Mouse (Mus musculus) hindbrain, embryonic 13.5 days (tissue): ENCODE measurements around the gene Rer1. TPM values are rescaled to one million over a fixed set of nuclear protein-coding genes. Genes with fewer than 3 reads are reported as not detected.

Source experiments
- ATAC-seq: fragments of 200-750 bp; cut with Nextera tagmentation; 2 replicates; pipeline ENCODE4 v1.8.0; 2017; ENCODE audit warnings: moderate TSS enrichment; ENCODE audit not compliant: low FRiP score
- H3K27ac ChIP-seq: fragments of 300-500 bp; sonication (generic); 2 replicates; pipeline ENCODE4 v1.5.1; 2015; ENCODE audit warnings: inconsistent platforms, mild to moderate bottlenecking, moderate library complexity
- H3K27me3 ChIP-seq: fragments of 300-500 bp; sonication (generic); 2 replicates; pipeline ENCODE4 v1.6.1; 2015; ENCODE audit warnings: mild to moderate bottlenecking, inconsistent platforms
- H3K36me3 ChIP-seq: fragments of 300-500 bp; sonication (generic); 2 replicates; pipeline ENCODE4 v1.6.1; 2015; ENCODE audit warnings: mild to moderate bottlenecking, inconsistent platforms
- H3K4me1 ChIP-seq: fragments of 300-500 bp; sonication (generic); replicated peaks from 2 replicates; pipeline ENCODE4 v1.6.1; 2015; ENCODE audit warnings: inconsistent platforms
- H3K4me2 ChIP-seq: fragments of 300-500 bp; sonication (generic); 2 replicates; pipeline ENCODE4 v1.6.1; 2015; ENCODE audit warnings: inconsistent platforms, mild to moderate bottlenecking, moderate library complexity
- H3K4me3 ChIP-seq: fragments of 300-500 bp; sonication (generic); 2 replicates; pipeline ENCODE4 v1.5.1; 2015; ENCODE audit warnings: mild to moderate bottlenecking, inconsistent platforms
- H3K9ac ChIP-seq: fragments of 300-500 bp; sonication (generic); 2 replicates; pipeline ENCODE4 v1.6.1; 2015; ENCODE audit warnings: mild to moderate bottlenecking, inconsistent platforms
- H3K9me3 ChIP-seq: fragments of 300-500 bp; sonication (generic); 2 replicates; pipeline ENCODE4 v1.6.1; 2016; ENCODE audit warnings: inconsistent platforms
- WGBS: fragments of 180-500 bp; shearing (Covaris S2); methylation state at CpG from one replicate; pipeline ENCODE4 v1.1.7; 2015; 5-methylcytosine and 5-hydroxymethylcytosine counted together
- polyA plus RNA-seq: library from polyadenylated mRNA; unstranded; fragments of >200 nt; fragmentation: Nextera tagmentation; extraction: Ambion mirVana; gene quantifications from 2 replicates; pipeline ENCODE4 v1.2.1, GENCODE M21; 2015

Gene Rer1
- polyA plus RNA-seq, 1 experiment from 2014 or later, result 132 TPM

DNA sequence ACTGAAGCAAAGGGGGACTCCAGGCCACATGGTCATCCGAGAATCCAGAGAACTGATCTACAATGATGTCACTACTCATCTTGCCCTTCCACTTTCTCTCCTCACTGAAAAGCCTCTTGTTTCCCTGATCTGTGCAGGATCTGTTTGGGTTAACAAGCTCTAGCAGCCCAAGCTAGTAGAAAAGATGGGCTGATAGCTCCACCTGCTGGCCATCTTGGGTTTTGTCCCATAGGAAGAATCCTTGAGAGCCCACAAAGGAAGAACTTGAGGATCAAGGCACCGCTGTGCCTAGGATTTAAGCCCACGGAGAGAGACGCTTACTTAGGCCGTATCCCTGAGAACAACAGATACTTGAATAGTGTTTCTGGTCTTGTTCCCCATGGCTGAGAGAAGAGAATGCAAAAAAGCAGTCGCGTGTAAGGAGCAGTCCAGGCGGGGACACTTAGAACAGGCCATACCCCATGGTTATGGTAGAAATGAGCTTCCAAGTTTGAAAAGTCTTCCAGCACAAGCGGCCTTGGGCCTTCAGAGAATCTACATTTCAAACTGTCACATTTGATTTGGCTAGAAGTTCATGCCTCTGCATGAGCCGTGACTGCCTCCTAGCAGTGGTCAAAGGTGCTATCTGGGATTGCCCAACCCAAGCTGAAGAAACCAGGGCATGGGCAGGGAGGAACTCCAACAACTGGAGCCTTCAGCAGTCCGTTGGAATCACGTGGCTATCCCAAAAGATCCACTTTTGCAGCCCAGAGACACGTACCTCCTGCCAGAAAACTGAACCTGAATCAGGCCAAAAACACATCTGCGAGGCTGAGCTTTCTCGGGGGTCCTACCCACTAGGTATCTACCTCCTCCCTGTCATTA is 20.0 kb downstream of the Rer1 start:
- Histone ChIP-seq H3K27ac (peak overlapping the region; percentile 79), H3K9ac (peak overlapping the region; percentile 53), H3K4me3 (peak overlapping the region; percentile 66), H3K9me3 (no peaks in the 10 kb centered on the region), H3K27me3 (0 out of 2 replicates have a peak, but pooled peaks cover 3% of the 10 kb centered on the region), H3K36me3 (peaks cover 29% of the 10 kb centered on the region), H3K4me1 (peaks cover 27% of the 10 kb centered on the region), H3K4me2 (peak overlapping the region; percentile 80)
- WGBS, result 5% methylated on average over 15 of the region's 15 CpGs
- ATAC-seq, result peak; percentile 66

DNA sequence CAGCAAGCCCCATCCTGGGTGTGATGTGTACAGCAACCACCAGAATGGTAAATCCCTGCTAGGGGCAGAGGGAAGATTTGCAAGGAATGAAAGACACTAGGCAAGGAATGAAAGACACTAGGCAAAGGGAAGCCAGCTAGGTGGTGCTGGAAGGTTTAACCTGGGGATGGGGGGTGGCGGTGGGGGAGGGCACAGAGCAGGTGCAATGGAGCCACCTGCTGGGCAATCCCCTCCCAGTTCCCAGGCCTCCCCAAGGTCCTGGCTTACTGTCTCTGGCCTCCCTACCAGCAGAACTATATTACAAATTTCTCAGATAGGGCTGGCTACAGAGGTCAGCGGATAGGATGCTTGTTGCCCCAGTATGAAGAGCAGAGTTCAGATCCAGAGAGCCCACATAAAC is 21.7 kb downstream of the Rer1 start:
- 75% methylated on average over 2 of the region's 2 CpGs for WGBS
- no peak for ATAC-seq
- Histone ChIP-seq H3K4me2 (no peak overlapping the region), H3K27me3 (0 out of 2 replicates have a peak, but pooled peaks cover 8% of the 10 kb centered on the region), H3K4me1 (peaks cover 31% of the 10 kb centered on the region), H3K9ac (no peak overlapping the region), H3K36me3 (peaks cover 12% of the 10 kb centered on the region), H3K9me3 (no peaks in the 10 kb centered on the region), H3K27ac (no peak overlapping the region), H3K4me3 (no peak overlapping the region)

DNA sequence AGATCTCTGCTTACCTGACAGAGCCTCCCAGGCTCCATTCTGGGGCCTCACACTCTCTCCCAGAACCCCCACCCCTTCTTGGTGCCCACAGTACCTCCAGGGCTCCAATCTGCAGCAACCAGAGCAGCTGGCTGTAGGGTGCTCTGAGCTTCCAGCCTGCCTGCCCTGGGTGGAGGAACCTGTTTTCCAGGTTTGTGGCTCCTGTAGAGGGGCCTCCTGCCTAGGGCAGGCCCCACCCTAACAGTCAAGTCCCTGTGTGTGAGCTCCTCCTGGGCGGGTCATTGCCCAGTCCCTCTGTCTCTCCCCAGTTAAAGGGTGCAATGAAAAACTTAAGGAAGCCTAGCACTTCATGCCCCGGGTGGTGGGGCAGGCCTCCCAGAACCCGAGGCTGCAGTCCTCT is 22.3 kb downstream of the Rer1 start:
- Histone ChIP-seq H3K9me3 (no peaks in the 10 kb centered on the region), H3K36me3 (peaks cover 6% of the 10 kb centered on the region), H3K27me3 (0 out of 2 replicates have a peak, but pooled peaks cover 8% of the 10 kb centered on the region), H3K4me1 (peaks cover 36% of the 10 kb centered on the region), H3K4me2 (no peak overlapping the region), H3K27ac (no peak overlapping the region), H3K4me3 (no peak overlapping the region), H3K9ac (no peak overlapping the region)
- no peak for ATAC-seq
- WGBS, result 40% methylated on average over 3 of the region's 3 CpGs

DNA sequence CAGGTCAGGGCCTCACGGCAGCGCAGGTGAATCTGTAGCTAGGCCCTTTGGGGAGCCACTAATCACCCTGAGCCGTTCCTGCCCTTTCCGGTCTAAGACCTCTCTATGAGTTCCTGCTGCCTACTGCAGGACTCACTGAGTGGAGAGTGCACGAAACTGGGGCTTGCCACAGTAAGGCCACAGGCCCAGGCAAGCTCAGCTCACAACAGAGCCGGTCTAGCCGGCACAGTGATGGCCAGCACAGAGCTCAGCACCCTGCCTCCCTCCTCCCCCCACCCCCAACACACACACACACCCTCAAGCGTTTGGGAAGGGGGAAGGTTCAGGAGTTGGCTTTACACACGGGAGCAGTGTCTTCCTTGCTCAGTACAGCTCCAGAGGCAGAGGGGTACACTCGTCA is 27.9 kb downstream of the Rer1 start:
- no peaks in the 10 kb centered on the region for H3K9me3 ChIP-seq
- no peak overlapping the region for H3K27ac ChIP-seq
- no peaks in the 10 kb centered on the region for H3K36me3 ChIP-seq
- WGBS, result 40% methylated on average over 10 of the region's 10 CpGs
- H3K4me3 ChIP-seq, result no peak overlapping the region
- H3K4me1 ChIP-seq, result peaks cover 32% of the 10 kb centered on the region
- ATAC-seq, result no peak
- H3K9ac ChIP-seq, result no peak overlapping the region
- H3K4me2 ChIP-seq, result no peak overlapping the region
- H3K27me3 ChIP-seq, result 0 out of 2 replicates have a peak, but pooled peaks cover 11% of the 10 kb centered on the region

DNA sequence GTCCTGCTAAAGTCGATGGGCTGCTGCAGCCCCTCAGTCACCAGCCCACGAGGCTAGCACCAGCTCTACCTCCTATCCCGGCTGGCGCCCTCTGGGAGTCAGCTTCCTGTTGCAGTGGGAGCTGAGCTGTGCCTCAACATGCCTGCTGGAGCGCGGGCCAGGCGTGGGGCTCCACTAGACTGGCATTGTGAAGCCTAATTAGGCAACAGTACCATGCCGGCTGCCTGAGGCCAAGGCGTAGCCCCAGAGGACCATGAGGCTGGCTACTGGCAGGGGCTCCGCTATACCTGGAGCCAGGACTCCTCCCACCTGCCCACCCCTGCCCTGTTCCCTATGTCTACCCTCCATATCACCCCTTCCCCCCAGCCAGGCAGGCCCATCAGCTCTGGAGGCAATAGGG is 29.5 kb downstream of the Rer1 start, which contains the start of gene Plch2:
Plch2 (minus strand) TSS at position 61 of the 400 bp plus-strand sequence.
- H3K9me3 ChIP-seq, result no peaks in the 10 kb centered on the region
- H3K36me3 ChIP-seq, result no peaks in the 10 kb centered on the region
- H3K4me3 ChIP-seq, result no peak within 1 kb of the TSS
- WGBS, result 64% methylated on average over 10 of the region's 10 CpGs
- H3K4me1 ChIP-seq, result peaks cover 36% of the 10 kb centered on the region
- H3K27me3 ChIP-seq, result 0 out of 2 replicates have a peak, but pooled peaks cover 11% of the 10 kb centered on the region
- ATAC-seq, result no peak
- no peak within 1 kb of the TSS for H3K9ac ChIP-seq
- no peak within 1 kb of the TSS for H3K27ac ChIP-seq
- no peak within 1 kb of the TSS for H3K4me2 ChIP-seq

DNA sequence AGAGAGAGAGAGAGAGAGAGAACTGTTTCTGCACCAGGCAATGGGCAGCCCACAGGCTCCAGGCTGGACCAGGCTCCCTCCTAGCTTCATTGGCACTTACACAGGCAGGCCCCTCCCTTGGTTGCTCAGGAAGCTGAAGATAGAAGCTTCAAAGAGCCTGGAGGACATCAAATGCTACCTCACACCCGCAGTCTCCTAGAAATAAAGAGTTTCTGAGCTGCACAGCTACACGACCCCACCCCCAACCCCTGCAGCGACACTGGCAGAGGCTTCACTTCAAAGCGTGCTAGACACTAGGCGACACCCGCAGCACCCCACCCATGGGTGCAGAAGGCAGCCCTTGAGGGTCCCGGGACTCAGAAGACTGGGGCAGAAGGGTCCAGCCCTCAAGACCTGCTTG is 36.1 kb downstream of the Rer1 start:
- Histone ChIP-seq H3K4me2 (no peak overlapping the region), H3K9me3 (no peaks in the 10 kb centered on the region), H3K9ac (no peak overlapping the region), H3K27ac (no peak overlapping the region), H3K4me1 (0 out of 2 replicates have a peak, but pooled peaks cover 8% of the 10 kb centered on the region), H3K36me3 (no peaks in the 10 kb centered on the region), H3K4me3 (no peak overlapping the region), H3K27me3 (peaks cover 22% of the 10 kb centered on the region)
- ATAC-seq, result no peak
- WGBS, result 81% methylated on average over 7 of the region's 7 CpGs

DNA sequence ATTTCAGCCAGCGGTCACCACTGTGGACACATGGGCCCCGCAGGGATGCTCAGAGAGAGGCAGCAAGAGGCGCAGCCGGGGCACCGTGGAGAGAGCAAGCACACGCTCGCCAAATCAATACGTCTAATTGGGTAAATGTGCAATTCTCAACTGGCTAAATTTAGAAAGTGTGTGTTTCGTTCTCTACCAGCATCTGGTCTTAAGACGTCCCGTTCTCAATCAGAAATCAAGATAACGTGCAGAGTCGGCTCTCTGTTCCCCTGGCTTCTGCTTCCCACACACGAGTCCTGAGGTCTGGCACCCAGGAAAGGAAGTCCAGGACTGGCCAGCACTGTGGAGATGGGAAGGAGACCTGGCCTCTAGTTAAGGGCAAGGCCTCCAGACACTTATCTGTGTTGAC is 39.5 kb downstream of the Rer1 start:
- Histone ChIP-seq H3K36me3 (no peaks in the 10 kb centered on the region), H3K4me2 (no peak overlapping the region), H3K4me1 (peaks cover 17% of the 10 kb centered on the region), H3K27ac (no peak overlapping the region), H3K4me3 (no peak overlapping the region), H3K27me3 (peaks cover 57% of the 10 kb centered on the region), H3K9ac (no peak overlapping the region), H3K9me3 (no peaks in the 10 kb centered on the region)
- ATAC-seq, result no peak
- 82% methylated on average over 14 of the region's 14 CpGs for WGBS

DNA sequence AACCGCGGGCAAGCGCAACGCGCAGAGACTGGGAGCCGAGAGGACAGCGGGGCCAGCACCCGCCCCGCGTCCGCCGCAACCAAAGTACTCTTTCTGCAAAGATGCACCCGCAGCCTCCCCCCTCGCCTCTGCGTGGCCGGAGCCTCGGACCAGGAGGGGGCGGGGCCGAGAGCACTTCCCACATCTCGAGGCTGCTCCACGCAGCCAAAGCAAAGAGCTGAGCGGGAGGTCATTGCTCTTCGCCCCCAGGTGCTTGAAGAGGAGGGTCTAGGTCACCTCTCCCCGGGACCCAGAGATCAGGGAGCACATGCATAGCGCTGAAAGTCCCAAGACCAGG is 42.9 kb downstream of the Rer1 start:
- Histone ChIP-seq H3K27me3 (peaks cover 64% of the 10 kb centered on the region), H3K4me3 (peak overlapping the region; percentile 52), H3K27ac (no peak overlapping the region), H3K9me3 (no peaks in the 10 kb centered on the region), H3K9ac (peak overlapping the region; percentile 76), H3K4me2 (peak overlapping the region; percentile 87), H3K4me1 (peaks cover 41% of the 10 kb centered on the region), H3K36me3 (no peaks in the 10 kb centered on the region)
- 2% methylated on average over 20 of the region's 25 CpGs for WGBS
- ATAC-seq, result peak; percentile 40

DNA sequence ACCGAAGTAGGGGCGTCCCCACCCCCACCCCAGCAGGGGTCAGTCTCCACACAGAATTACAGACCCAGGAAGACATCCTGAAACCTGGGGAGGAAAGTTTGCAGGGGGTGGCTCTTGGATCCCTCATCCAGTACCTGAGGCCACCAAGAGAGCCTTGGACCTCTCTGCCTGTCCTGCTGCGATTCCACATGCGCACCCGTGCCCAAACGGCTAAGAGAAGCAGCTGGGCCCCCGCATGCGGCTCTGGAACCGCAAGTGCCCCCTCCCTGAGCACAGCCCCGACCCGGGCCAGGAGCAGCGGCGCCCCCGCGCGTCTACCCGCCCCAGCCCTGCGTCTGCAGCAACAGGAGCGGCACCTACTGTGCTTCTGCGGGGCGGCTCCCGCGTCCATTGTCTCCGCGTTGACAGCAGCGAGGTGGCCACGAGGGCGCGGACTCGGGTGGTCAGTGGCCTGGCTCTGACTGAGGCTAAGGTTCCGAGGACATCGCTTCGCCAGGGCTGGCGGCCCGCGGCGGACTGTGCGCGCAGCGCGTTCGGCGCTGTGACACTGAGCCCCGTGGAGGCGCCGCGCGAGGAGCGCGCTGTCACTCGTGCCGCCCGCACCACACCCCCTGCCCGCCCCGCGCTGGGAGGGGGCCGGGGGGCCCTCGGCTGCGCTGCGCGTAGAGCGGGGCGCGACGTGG is 43.4 kb downstream of the Rer1 start:
- 2% methylated on average over 63 of the region's 65 CpGs for WGBS
- H3K4me2 ChIP-seq, result peak overlapping the region; percentile 87
- H3K36me3 ChIP-seq, result no peaks in the 10 kb centered on the region
- no peaks in the 10 kb centered on the region for H3K9me3 ChIP-seq
- peak overlapping the region; percentile 52 for H3K4me3 ChIP-seq
- ATAC-seq, result peak; percentile 14
- peaks cover 65% of the 10 kb centered on the region for H3K27me3 ChIP-seq
- peak overlapping the region; percentile 76 for H3K9ac ChIP-seq
- H3K27ac ChIP-seq, result no peak overlapping the region
- peaks cover 41% of the 10 kb centered on the region for H3K4me1 ChIP-seq

DNA sequence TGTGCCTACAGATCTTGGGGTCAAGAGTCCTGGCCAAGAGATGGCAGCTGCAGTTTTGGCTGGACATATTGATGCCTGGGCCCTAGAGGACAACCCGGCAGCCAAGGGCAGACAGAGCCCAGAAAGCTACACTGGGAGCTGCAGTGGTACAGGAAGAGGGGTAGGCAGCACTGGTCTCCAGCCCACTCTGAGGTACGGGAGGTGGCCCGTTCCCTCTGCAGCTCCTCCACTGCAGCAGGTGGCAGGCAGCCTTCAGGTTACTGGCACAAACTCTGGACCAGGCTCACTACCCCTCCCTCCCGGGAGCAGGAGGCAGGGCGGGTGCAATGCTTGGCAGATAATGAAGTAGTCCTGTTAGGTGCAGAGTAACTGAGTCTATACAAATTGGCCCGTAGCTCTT is 45.5 kb downstream of the Rer1 start:
- peak overlapping the region; percentile 39 for H3K4me2 ChIP-seq
- H3K27me3 ChIP-seq, result peaks cover 65% of the 10 kb centered on the region
- H3K4me3 ChIP-seq, result 0 out of 2 replicates have a peak overlapping the region, but pooled peaks have one; percentile 1
- no peaks in the 10 kb centered on the region for H3K9me3 ChIP-seq
- H3K36me3 ChIP-seq, result no peaks in the 10 kb centered on the region
- H3K9ac ChIP-seq, result peak overlapping the region; percentile 53
- peaks cover 42% of the 10 kb centered on the region for H3K4me1 ChIP-seq
- peak overlapping the region; percentile 30; the same call in 1 of the 2 replicates for H3K27ac ChIP-seq
- 47% methylated on average over 6 of the region's 6 CpGs for WGBS
- no peak for ATAC-seq

DNA sequence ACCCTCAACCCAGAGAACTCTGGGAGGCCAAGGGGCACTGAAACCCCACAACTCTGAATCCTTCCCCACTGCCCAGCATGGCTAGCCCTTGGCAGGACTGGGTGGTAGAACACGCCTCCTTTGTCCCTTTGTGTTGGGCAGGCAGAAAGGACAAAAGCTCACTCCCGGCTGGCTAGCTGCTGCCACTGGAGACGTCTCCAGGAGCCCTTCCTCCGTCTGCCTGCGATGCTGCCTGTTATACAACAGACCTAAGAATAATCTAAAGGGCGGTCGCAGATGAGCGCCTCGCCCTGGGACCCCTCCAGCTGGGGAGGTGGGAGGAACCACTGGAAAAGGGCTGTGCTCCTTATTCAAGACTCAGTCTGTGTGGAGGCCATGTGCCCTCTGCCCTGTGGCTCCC is 46.0 kb downstream of the Rer1 start:
- peak overlapping the region; percentile 53 for H3K9ac ChIP-seq
- 0 out of 2 replicates have a peak overlapping the region, but pooled peaks have one; percentile 1 for H3K4me3 ChIP-seq
- peak overlapping the region; percentile 42 for H3K27ac ChIP-seq
- no peaks in the 10 kb centered on the region for H3K9me3 ChIP-seq
- peaks cover 62% of the 10 kb centered on the region for H3K27me3 ChIP-seq
- H3K36me3 ChIP-seq, result no peaks in the 10 kb centered on the region
- peak; percentile 12; the same call in 1 of the 2 replicates for ATAC-seq
- peak overlapping the region; percentile 39 for H3K4me2 ChIP-seq
- peaks cover 47% of the 10 kb centered on the region for H3K4me1 ChIP-seq
- 12% methylated on average over 9 of the region's 9 CpGs for WGBS

DNA sequence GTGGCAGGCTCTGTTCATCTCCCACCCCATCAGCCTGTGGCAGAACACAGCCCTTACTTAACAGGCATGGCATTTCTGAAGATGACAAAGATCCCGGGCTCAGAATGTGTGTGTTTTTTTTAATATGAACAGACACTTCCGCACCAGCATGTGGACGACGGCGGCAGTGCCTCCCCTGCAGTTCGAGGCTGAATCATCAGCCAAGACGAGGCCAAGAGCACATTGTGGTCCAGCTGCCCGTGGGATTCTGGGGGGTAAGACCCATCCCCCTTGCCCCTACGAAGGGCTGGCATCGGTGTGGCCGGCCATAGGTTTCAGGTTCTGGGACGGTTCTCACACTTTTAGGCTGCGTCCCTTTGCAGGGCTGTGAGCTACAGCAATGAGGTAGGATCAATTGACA is 51.4 kb downstream of the Rer1 start:
- ATAC-seq, result no peak
- Histone ChIP-seq H3K27ac (no peak overlapping the region), H3K27me3 (peaks cover 31% of the 10 kb centered on the region; the same call in 1 of the 2 replicates), H3K9ac (no peak overlapping the region), H3K4me2 (no peak overlapping the region), H3K4me3 (no peak overlapping the region), H3K4me1 (peaks cover 56% of the 10 kb centered on the region), H3K9me3 (no peaks in the 10 kb centered on the region), H3K36me3 (no peaks in the 10 kb centered on the region)
- WGBS, result 55% methylated on average over 13 of the region's 13 CpGs
